Mouse (Mus musculus): ENCODE results near the gene Ankrd26. TPM values are rescaled to one million over a fixed set of nuclear protein-coding genes. Genes with fewer than 3 reads are reported as not detected.
A peak's percentile ranks its signal among the peaks of the same experiment; 100 is the strongest.

Gene Ankrd26
- polyA plus RNA-seq, 1 experiment from 2014 or later: 11.4 TPM

DNA sequence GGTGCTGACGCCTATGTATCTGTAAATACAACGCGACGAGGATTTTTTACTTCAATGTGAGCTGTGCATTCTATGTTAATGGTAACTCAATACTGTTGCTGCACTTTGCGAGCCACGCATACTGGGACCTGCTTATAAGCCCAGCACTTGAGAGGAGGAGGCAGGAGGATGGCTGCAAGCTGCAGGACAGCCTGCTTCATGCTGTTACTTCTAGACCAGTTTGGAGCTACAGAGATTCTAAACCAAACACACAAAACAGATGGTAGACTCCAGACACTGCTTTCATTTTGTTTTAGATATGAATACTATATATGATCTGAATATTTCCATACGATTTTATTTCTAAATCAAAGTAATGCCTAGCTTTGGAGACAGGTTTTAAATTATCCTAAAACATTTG lies 41.4 kb downstream of the Ankrd26 start:
- 92% methylated on average over 7 of the region's 7 CpGs for WGBS
- Histone ChIP-seq H3K4me3 (ENCODE audit: low read depth, low read length) (no peak overlapping the region), H3K27ac (ENCODE audit: low read depth) (no peak overlapping the region), H3K4me1 (replicated peaks; ENCODE audit: control insufficient read depth, insufficient read depth, low read length) (no peaks in the 10 kb centered on the region), H3K9ac (ENCODE audit: low read length) (no peak overlapping the region), H3K9me3 (ENCODE audit: control insufficient read depth, low read length) (no peaks in the 10 kb centered on the region), H3K27me3 (replicated peaks; ENCODE audit: control insufficient read depth, insufficient read depth, low read length) (no peaks in the 10 kb centered on the region), H3K4me2 (ENCODE audit: low read length) (no peak overlapping the region), H3K36me3 (ENCODE audit: control insufficient read depth, insufficient read depth, low read length) (peaks cover 93% of the 10 kb centered on the region)
- ATAC-seq (replicated peaks; ENCODE audit: low FRiP score, low TSS enrichment, low read depth) (no peak), DNase-seq (ENCODE audit: low spot score) (no peak)

DNA sequence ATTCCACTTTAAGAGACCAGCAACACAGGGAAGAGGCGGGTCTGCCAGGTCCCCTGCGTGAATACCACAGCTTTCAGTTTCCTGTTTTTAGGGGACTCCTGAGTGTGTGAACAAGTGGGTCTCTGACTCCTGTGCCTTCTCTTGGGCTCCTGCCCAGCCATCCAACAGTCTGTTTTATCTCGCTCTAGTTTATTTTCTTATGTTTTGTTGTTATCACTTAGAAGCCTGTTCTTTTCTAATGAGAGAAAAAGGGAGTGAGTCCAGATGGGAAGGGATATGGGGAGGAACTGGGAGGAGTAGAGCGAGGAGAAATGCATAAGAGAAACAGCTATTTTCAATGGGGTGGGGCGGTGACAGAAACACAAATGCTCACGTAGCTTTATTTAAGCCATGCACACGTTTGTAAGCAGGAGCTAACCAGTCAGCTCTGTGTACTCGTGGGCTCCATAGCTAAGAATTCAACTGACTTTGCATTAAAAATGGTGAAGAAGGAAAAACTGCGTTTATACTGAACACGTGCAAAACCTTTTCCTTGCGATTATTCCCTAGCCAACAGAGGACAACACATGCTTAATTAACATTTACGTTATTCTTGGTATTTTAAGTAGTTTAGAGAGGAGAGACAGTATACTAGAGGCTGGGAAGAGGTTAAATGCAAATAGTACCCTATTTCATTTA lies 48.6 kb downstream of the Ankrd26 start:
- Histone ChIP-seq H3K9ac (ENCODE audit: low read length) (no peak overlapping the region), H3K36me3 (ENCODE audit: control insufficient read depth, insufficient read depth, low read length) (peaks cover 73% of the 10 kb centered on the region), H3K4me2 (ENCODE audit: low read length) (no peak overlapping the region), H3K9me3 (ENCODE audit: control insufficient read depth, low read length) (no peaks in the 10 kb centered on the region), H3K4me3 (ENCODE audit: low read depth, low read length) (no peak overlapping the region), H3K4me1 (replicated peaks; ENCODE audit: control insufficient read depth, insufficient read depth, low read length) (no peaks in the 10 kb centered on the region), H3K27me3 (replicated peaks; ENCODE audit: control insufficient read depth, insufficient read depth, low read length) (no peaks in the 10 kb centered on the region), H3K27ac (ENCODE audit: low read depth) (no peak overlapping the region)
- WGBS: 92% methylated on average over 12 of the region's 12 CpGs
- no peak for DNase-seq (ENCODE audit: low spot score)
- ATAC-seq (replicated peaks; ENCODE audit: low FRiP score, low TSS enrichment, low read depth): no peak

DNA sequence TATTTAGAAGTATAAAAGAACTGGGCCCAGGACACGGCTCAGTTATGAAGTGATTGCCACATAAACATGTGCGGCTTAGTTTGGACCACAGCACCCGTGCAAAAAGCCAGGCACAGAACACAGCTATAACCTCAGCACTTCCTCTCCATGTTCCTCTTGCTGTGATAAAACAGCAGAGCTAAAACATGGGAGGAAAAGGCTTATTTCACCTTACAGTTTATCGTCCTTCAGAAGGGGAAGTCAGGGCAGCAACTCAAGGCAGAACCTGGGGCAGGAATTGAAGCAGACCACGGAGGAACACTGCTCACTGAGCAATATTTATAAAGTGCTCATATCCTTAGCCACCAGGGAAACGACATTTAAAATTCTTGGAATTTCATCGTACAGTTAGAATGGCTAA lies 63.0 kb downstream of the Ankrd26 start:
- DNase-seq (ENCODE audit: low spot score) (no peak), ATAC-seq (replicated peaks; ENCODE audit: low FRiP score, low TSS enrichment, low read depth) (no peak)
- H3K9me3 ChIP-seq (ENCODE audit: control insufficient read depth, low read length): no peaks in the 10 kb centered on the region
- H3K4me3 ChIP-seq (ENCODE audit: low read depth, low read length): no peak overlapping the region
- H3K27ac ChIP-seq (ENCODE audit: low read depth): no peak overlapping the region
- no peak overlapping the region for H3K9ac ChIP-seq (ENCODE audit: low read length)
- peaks cover 25% of the 10 kb centered on the region for H3K36me3 ChIP-seq (ENCODE audit: control insufficient read depth, insufficient read depth, low read length)
- H3K4me2 ChIP-seq (ENCODE audit: low read length): no peak overlapping the region
- no peaks in the 10 kb centered on the region for H3K4me1 ChIP-seq (replicated peaks; ENCODE audit: control insufficient read depth, insufficient read depth, low read length)
- WGBS: 81% methylated on average over 7 of the region's 7 CpGs
- no peaks in the 10 kb centered on the region for H3K27me3 ChIP-seq (replicated peaks; ENCODE audit: control insufficient read depth, insufficient read depth, low read length)

DNA sequence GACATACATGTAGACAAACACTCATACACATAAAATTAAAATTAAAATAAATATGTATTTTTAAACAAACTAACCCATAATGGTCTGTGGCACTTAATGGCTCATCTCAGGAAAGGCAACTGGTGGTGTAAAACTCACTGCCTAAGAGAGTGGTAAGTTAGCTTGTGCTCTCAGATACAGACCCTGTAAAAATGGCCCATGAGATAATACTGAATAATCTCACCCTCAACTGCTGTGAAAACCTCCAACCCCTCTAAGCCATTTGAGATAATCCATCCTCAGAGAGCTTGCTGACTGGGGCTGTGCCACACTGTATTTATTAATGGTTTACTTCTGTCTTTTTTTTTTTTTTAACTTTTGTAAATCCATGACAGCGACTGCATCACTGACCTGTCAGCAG lies 79.9 kb downstream of the Ankrd26 start:
- Histone ChIP-seq H3K4me2 (ENCODE audit: low read length) (no peak overlapping the region), H3K27ac (ENCODE audit: low read depth) (no peak overlapping the region), H3K36me3 (ENCODE audit: control insufficient read depth, insufficient read depth, low read length) (no peaks in the 10 kb centered on the region), H3K9ac (ENCODE audit: low read length) (no peak overlapping the region), H3K4me3 (ENCODE audit: low read depth, low read length) (no peak overlapping the region), H3K9me3 (ENCODE audit: control insufficient read depth, low read length) (no peaks in the 10 kb centered on the region), H3K27me3 (replicated peaks; ENCODE audit: control insufficient read depth, insufficient read depth, low read length) (no peaks in the 10 kb centered on the region), H3K4me1 (replicated peaks; ENCODE audit: control insufficient read depth, insufficient read depth, low read length) (no peaks in the 10 kb centered on the region; the same call in 1 of the 2 replicates)
- DNase-seq (ENCODE audit: low spot score) (no peak), ATAC-seq (replicated peaks; ENCODE audit: low FRiP score, low TSS enrichment, low read depth) (no peak)
- WGBS: 84% methylated on average over 1 of the region's 1 CpGs

DNA sequence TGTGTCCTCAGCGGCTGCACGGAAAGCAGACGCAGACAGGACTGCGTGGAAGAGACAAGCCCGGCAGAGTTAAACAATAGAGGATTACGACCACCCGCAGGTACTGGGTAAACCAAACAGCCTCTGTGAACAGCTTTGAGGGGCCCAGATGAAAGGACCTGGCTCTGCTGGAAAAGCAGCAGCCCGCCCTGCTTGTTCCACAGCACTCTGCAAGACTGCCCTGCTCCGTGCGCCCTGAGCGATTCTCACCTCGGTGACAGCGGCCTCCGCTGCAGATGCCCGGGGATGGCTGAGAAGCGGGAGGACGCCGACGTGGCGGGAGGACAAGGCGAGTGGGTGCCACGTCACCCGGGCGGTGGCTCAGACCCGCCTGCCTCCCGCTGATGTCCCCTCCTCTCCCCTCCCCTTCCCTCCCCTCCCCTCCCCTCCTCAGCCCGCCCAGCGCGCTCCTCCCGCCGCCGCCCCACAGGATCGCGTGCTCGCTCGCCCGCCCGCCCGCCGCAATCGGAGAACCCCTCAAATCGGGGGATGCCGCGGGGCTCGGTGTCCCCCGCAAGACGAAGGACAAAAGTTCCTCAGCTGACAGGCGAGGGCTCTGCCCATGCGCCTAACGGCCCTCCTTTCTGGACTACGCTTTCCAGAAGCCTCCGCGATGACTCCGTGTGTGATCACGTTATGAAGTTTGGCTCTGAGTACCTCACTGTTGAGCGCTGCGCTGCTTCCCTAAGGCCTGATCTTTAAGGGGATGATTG lies 82.9 kb downstream of the Ankrd26 start, which contains the start of gene Zfp9:
Gene Zfp9, minus strand, starts transcription at position 364 of the 752 bp plus-strand sequence.
- Histone ChIP-seq H3K9ac (ENCODE audit: low read length) (peak within 1 kb of the TSS; percentile 86), H3K4me1 (replicated peaks; ENCODE audit: control insufficient read depth, insufficient read depth, low read length) (no peaks in the 10 kb centered on the region; the same call in 1 of the 2 replicates), H3K27me3 (replicated peaks; ENCODE audit: control insufficient read depth, insufficient read depth, low read length) (no peaks in the 10 kb centered on the region), H3K4me2 (ENCODE audit: low read length) (peak within 1 kb of the TSS; percentile 58), H3K36me3 (ENCODE audit: control insufficient read depth, insufficient read depth, low read length) (peaks cover 10% of the 10 kb centered on the region; the same call in 1 of the 2 replicates), H3K9me3 (ENCODE audit: control insufficient read depth, low read length) (no peaks in the 10 kb centered on the region), H3K4me3 (ENCODE audit: low read depth, low read length) (peak within 1 kb of the TSS; percentile 65), H3K27ac (ENCODE audit: low read depth) (peak within 1 kb of the TSS; percentile 90)
- DNase-seq (ENCODE audit: low spot score) (peak; percentile 89), ATAC-seq (replicated peaks; ENCODE audit: low FRiP score, low TSS enrichment, low read depth) (peak; percentile 87)
- WGBS: under 1% methylated on average over 35 of the region's 57 CpGs

DNA sequence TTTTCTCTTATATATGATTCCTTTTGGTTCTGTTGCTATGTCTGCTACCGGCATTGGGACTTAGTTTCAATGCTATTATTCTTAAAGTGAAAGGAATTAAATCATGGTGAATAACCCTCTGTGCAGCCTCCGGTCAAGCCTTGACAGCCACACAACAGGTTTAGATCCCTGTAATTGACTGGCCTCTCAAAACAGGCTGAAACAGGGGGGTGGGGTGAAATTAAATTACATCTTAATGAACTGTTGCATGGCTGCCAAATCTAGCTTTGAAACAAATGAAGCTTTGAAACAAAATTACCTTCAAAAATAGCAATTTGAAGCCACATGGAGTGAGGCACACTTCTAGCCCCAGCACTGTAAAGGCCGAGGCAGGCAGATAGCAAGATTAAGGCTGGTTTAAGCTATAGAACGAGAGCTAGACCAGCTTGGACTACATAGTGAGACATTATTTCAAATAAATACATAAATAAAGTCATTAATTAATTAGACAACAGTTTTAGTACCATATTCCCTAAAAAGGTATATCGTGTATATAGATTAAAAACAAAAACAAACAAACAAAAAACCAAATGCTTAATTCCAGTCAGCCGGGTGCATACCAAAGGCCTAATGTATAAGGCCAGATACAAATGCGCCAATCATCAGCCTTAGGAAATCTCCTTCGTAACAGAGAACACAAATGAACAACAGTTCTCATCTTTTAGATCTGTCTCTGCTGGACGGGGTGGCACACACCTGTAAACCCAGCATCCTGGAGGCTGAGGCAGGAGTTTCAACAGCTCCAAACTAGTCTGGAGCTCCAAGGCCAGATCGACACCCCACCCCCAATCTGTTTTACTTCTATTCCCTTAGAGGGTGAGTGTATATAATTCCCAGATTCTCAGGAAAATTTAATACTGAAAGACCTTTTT lies 83.9 kb downstream of the Ankrd26 start:
- Histone ChIP-seq H3K4me2 (ENCODE audit: low read length) (peak overlapping the region; percentile 58), H3K9ac (ENCODE audit: low read length) (peak overlapping the region; percentile 86), H3K4me1 (replicated peaks; ENCODE audit: control insufficient read depth, insufficient read depth, low read length) (no peaks in the 10 kb centered on the region; the same call in 1 of the 2 replicates), H3K27me3 (replicated peaks; ENCODE audit: control insufficient read depth, insufficient read depth, low read length) (no peaks in the 10 kb centered on the region), H3K27ac (ENCODE audit: low read depth) (peak overlapping the region; percentile 90), H3K36me3 (ENCODE audit: control insufficient read depth, insufficient read depth, low read length) (peaks cover 10% of the 10 kb centered on the region; the same call in 1 of the 2 replicates), H3K9me3 (ENCODE audit: control insufficient read depth, low read length) (no peaks in the 10 kb centered on the region), H3K4me3 (ENCODE audit: low read depth, low read length) (peak overlapping the region; percentile 65)
- no peak for DNase-seq (ENCODE audit: low spot score)
- 28% methylated on average over 10 of the region's 10 CpGs for WGBS
- no peak for ATAC-seq (replicated peaks; ENCODE audit: low FRiP score, low TSS enrichment, low read depth)

DNA sequence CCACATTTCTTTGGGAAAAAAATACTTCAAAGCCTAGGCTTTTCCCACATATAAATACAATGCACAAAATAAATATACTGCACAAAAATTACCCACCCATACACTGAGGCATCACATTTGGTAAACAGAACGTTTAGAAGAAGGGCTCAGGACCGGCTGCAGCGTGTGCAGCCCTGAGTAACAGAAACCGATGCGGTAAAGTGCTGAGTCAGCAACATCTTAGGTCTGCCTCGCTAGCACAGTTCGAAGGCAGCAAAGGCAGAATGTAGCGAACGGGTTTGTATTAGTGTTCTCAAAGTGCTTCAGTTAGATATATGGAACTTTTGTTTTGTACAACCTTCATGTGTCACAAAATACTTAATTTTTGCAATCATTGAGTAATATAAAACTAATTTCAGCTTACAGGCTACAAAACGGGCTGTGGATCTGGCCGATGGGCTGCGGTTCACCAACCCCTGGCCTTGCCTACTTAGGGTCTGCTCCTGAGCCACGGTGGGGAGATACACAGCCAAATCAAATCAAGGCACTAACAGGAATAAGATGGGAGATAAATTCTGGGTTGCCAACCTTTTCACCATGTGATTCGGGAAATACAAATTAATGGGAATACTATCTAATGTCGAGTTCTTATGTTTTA lies 99.8 kb downstream of the Ankrd26 start:
- ATAC-seq (replicated peaks; ENCODE audit: low FRiP score, low TSS enrichment, low read depth) (no peak), DNase-seq (ENCODE audit: low spot score) (no peak)
- Histone ChIP-seq H3K4me2 (ENCODE audit: low read length) (no peak overlapping the region), H3K4me1 (replicated peaks; ENCODE audit: control insufficient read depth, insufficient read depth, low read length) (no peaks in the 10 kb centered on the region), H3K27me3 (replicated peaks; ENCODE audit: control insufficient read depth, insufficient read depth, low read length) (no peaks in the 10 kb centered on the region), H3K9ac (ENCODE audit: low read length) (no peak overlapping the region), H3K9me3 (ENCODE audit: control insufficient read depth, low read length) (no peaks in the 10 kb centered on the region), H3K4me3 (ENCODE audit: low read depth, low read length) (no peak overlapping the region), H3K27ac (ENCODE audit: low read depth) (no peak overlapping the region), H3K36me3 (ENCODE audit: control insufficient read depth, insufficient read depth, low read length) (peaks cover 43% of the 10 kb centered on the region)
- 81% methylated on average over 15 of the region's 15 CpGs for WGBS

DNA sequence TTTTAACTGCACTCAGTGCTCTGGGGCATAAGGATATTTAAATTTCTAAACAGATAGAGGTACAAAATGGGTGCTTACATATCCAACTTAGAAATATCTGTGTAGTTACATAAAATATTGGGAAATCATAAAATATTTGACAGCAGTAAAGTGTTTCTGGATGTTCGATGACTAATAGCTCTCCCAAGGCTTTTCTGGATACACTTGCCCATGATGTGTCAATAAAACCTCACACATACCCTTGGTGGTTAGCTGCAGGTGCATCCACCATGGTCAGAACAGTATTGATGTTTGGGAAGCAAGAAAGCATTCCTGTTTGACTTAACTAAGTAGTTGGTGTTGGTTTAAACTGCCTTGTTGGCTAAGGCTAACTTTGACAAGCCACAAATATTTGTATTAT lies 104.3 kb downstream of the Ankrd26 start:
- no peaks in the 10 kb centered on the region for H3K9me3 ChIP-seq (ENCODE audit: control insufficient read depth, low read length)
- H3K4me1 ChIP-seq (replicated peaks; ENCODE audit: control insufficient read depth, insufficient read depth, low read length): 0 out of 2 replicates have a peak, but pooled peaks cover 6% of the 10 kb centered on the region
- H3K4me3 ChIP-seq (ENCODE audit: low read depth, low read length): no peak overlapping the region
- DNase-seq (ENCODE audit: low spot score) (no peak), ATAC-seq (replicated peaks; ENCODE audit: low FRiP score, low TSS enrichment, low read depth) (no peak)
- H3K9ac ChIP-seq (ENCODE audit: low read length): no peak overlapping the region
- H3K4me2 ChIP-seq (ENCODE audit: low read length): no peak overlapping the region
- 93% methylated on average over 1 of the region's 1 CpGs for WGBS
- H3K36me3 ChIP-seq (ENCODE audit: control insufficient read depth, insufficient read depth, low read length): peaks cover 12% of the 10 kb centered on the region
- no peaks in the 10 kb centered on the region for H3K27me3 ChIP-seq (replicated peaks; ENCODE audit: control insufficient read depth, insufficient read depth, low read length)
- no peak overlapping the region for H3K27ac ChIP-seq (ENCODE audit: low read depth)

Data from intestine, embryonic 14.5 days (tissue).